Mouse (Mus musculus): ENCODE results near the gene Ptprd. TPM values are rescaled to one million over a fixed set of nuclear protein-coding genes. Genes with fewer than 3 reads are reported as not detected.

Ptprd gene
- polyA plus RNA-seq, 1 experiment from 2014 or later: 30.4 TPM

DNA sequence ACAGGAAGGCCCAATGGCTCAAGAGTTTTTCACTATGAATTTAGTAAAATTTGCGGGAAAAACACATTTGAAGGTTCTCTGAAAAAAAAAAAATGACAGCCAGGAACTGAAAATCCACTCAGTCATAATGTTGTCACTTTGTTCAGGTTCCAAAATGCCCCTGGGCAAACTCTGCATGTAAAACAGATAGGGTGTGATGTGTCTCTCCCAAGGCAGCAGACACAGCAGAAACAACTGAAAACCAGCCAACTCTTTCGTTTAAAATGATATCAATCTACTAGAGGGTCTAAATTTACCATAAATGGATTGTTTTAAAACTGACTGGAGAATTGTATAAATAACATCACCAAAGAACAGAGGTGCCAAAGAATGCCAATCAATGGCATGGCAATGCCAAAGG, 1925.7 kb downstream of the Ptprd start:
- no peak overlapping the region for H3K4me3 ChIP-seq (ENCODE audit: low read depth, low read length)
- H3K27ac ChIP-seq (ENCODE audit: low read length): no peak overlapping the region
- ATAC-seq (ENCODE audit: insufficient number of reproducible peaks, insufficient read depth, low FRiP score, low read depth): no peak

DNA sequence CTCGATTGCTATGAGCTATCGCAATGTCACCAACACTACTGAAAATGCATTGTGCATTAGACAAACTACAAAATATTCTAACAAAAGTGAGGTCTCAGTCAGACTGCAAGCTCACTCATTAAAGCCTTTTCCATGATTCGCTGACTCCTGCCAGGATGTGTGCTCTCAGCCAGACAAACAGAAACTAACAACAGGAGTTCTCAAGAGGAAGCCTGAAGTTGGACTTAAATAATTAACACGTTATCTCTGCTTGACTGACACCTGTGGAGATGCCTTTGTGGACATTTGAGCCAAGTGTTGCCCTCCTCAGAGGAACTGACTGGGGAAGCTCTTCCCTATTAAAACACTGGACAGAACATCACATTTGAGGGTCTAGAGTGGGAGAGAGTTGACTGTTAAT, 1928.9 kb downstream of the Ptprd start:
- Histone ChIP-seq H3K9ac (replicated peaks; ENCODE audit: low read depth, low read length) (no peak overlapping the region), H3K4me3 (ENCODE audit: low read depth, low read length) (no peak overlapping the region), H3K27ac (ENCODE audit: low read length) (no peak overlapping the region), H3K9me3 (ENCODE audit: control insufficient read depth, low read depth, low read length) (no peaks in the 10 kb centered on the region), H3K36me3 (ENCODE audit: control insufficient read depth, insufficient read depth, low read length) (no peaks in the 10 kb centered on the region), H3K4me2 (replicated peaks; ENCODE audit: low read depth, low read length) (no peak overlapping the region), H3K4me1 (ENCODE audit: control insufficient read depth, insufficient read depth, low read length) (no peaks in the 10 kb centered on the region), H3K27me3 (ENCODE audit: control insufficient read depth, insufficient read depth, low read length) (no peaks in the 10 kb centered on the region)
- ATAC-seq (ENCODE audit: insufficient number of reproducible peaks, insufficient read depth, low FRiP score, low read depth): no peak
- WGBS: 65% methylated on average over 4 of the region's 4 CpGs

More for the DNA sequence above, 1925.7 kb downstream of the Ptprd start:
- Histone ChIP-seq H3K4me1 (ENCODE audit: control insufficient read depth, insufficient read depth, low read length) (no peaks in the 10 kb centered on the region), H3K36me3 (ENCODE audit: control insufficient read depth, insufficient read depth, low read length) (no peaks in the 10 kb centered on the region), H3K9me3 (ENCODE audit: control insufficient read depth, low read depth, low read length) (no peaks in the 10 kb centered on the region), H3K9ac (replicated peaks; ENCODE audit: low read depth, low read length) (no peak overlapping the region), H3K4me2 (replicated peaks; ENCODE audit: low read depth, low read length) (no peak overlapping the region), H3K27me3 (ENCODE audit: control insufficient read depth, insufficient read depth, low read length) (no peaks in the 10 kb centered on the region)
- WGBS: 52% methylated on average over 2 of the region's 2 CpGs

DNA sequence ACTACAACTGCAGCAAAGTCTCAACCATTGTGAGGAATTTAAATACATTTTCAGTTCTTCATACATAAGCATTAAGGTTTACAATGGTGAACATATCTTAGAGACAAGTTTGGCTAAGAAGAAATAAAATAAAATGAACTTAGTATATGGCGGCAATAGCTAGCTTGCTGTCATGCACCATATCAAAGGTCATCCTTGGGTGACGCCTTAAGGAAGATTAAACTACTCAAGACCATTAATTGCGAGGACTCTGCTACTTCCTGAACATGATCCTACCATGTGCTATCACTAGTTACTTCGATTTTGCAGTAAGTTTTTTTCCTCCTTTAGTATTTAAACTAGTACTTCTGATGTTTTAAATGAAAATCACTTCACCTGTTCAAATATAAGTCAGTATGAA, 1949.0 kb downstream of the Ptprd start:
- no peaks in the 10 kb centered on the region for H3K36me3 ChIP-seq (ENCODE audit: control insufficient read depth, insufficient read depth, low read length)
- 92% methylated on average over 4 of the region's 4 CpGs for WGBS
- no peaks in the 10 kb centered on the region for H3K27me3 ChIP-seq (ENCODE audit: control insufficient read depth, insufficient read depth, low read length)

DNA sequence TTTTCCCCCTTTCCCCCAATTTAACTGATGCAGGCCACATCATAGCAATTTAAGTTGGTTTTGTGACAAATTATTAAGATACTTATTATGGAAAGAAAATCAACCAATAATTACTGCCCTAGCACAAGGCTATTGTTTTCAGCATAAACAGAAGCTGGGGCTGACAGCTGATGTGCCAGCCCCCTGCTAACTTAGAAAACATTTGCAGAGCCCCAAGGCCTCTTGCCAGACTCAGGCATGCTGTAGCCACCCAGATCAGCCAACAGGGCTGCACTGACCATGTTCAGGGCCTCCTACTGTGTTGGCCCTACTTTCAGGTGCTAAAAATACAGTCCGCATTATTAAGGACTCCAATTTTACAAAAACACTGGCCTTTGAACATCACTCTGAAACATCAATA, 1951.1 kb downstream of the Ptprd start:
- no peaks in the 10 kb centered on the region for H3K9me3 ChIP-seq (ENCODE audit: control insufficient read depth, low read depth, low read length)
- H3K4me2 ChIP-seq (replicated peaks; ENCODE audit: low read depth, low read length): no peak overlapping the region
- H3K4me1 ChIP-seq (ENCODE audit: control insufficient read depth, insufficient read depth, low read length): no peaks in the 10 kb centered on the region
- H3K36me3 ChIP-seq (ENCODE audit: control insufficient read depth, insufficient read depth, low read length): no peaks in the 10 kb centered on the region
- H3K27ac ChIP-seq (ENCODE audit: low read length): no peak overlapping the region
- no peak overlapping the region for H3K4me3 ChIP-seq (ENCODE audit: low read depth, low read length)
- no peak for ATAC-seq (ENCODE audit: insufficient number of reproducible peaks, insufficient read depth, low FRiP score, low read depth)
- 93% methylated on average over 1 of the region's 1 CpGs for WGBS
- no peak overlapping the region for H3K9ac ChIP-seq (replicated peaks; ENCODE audit: low read depth, low read length)
- no peaks in the 10 kb centered on the region for H3K27me3 ChIP-seq (ENCODE audit: control insufficient read depth, insufficient read depth, low read length)

More for the DNA sequence above, 1949.0 kb downstream of the Ptprd start:
- Histone ChIP-seq H3K4me1 (ENCODE audit: control insufficient read depth, insufficient read depth, low read length) (no peaks in the 10 kb centered on the region), H3K4me3 (ENCODE audit: low read depth, low read length) (no peak overlapping the region), H3K9me3 (ENCODE audit: control insufficient read depth, low read depth, low read length) (no peaks in the 10 kb centered on the region), H3K9ac (replicated peaks; ENCODE audit: low read depth, low read length) (no peak overlapping the region), H3K27ac (ENCODE audit: low read length) (no peak overlapping the region), H3K4me2 (replicated peaks; ENCODE audit: low read depth, low read length) (no peak overlapping the region)
- no peak for ATAC-seq (ENCODE audit: insufficient number of reproducible peaks, insufficient read depth, low FRiP score, low read depth)

DNA sequence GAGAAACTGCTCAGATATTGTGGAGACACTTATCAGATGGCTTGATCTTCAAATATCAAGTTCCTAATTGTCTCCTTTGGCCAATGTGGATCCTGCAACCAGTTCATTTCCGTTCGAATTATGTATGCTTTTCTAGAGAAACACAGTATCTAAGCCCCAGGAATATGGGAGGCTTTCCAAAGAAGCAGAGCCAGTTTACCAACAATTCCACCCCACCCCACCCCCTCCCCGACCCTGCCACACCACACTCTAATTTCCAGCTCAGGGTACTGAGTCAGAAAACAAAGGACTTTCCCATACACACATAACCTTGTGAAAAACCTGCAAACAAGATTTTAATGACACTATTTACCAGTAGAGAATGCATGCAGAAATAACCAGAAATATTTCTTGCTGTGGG, 1951.5 kb downstream of the Ptprd start:
- no peak overlapping the region for H3K4me2 ChIP-seq (replicated peaks; ENCODE audit: low read depth, low read length)
- no peak overlapping the region for H3K9ac ChIP-seq (replicated peaks; ENCODE audit: low read depth, low read length)
- H3K4me3 ChIP-seq (ENCODE audit: low read depth, low read length): no peak overlapping the region
- ATAC-seq (ENCODE audit: insufficient number of reproducible peaks, insufficient read depth, low FRiP score, low read depth): no peak
- H3K27me3 ChIP-seq (ENCODE audit: control insufficient read depth, insufficient read depth, low read length): no peaks in the 10 kb centered on the region
- no peaks in the 10 kb centered on the region for H3K36me3 ChIP-seq (ENCODE audit: control insufficient read depth, insufficient read depth, low read length)
- 68% methylated on average over 3 of the region's 3 CpGs for WGBS
- no peak overlapping the region for H3K27ac ChIP-seq (ENCODE audit: low read length)
- H3K4me1 ChIP-seq (ENCODE audit: control insufficient read depth, insufficient read depth, low read length): no peaks in the 10 kb centered on the region
- H3K9me3 ChIP-seq (ENCODE audit: control insufficient read depth, low read depth, low read length): no peaks in the 10 kb centered on the region

DNA sequence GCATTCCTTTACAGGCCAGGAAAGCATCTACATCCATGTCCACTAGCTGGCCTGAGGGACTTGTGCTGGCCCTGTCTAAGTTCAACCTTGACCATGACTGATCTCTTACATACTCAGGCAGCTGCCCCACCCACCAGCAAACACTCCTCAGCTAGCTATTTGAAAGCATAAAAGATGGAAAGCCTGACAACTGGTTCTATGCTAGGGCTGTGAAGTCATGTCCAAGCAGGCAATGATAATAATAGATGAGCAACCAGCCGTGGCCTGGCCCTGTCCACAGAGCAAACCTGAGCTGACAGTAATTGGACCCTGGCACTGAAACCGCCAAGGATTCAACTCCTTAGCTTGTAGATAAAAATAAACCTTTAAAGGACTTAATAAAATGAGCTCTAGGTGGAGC, 1952.1 kb downstream of the Ptprd start:
- H3K9ac ChIP-seq (replicated peaks; ENCODE audit: low read depth, low read length): no peak overlapping the region
- no peaks in the 10 kb centered on the region for H3K36me3 ChIP-seq (ENCODE audit: control insufficient read depth, insufficient read depth, low read length)
- no peaks in the 10 kb centered on the region for H3K4me1 ChIP-seq (ENCODE audit: control insufficient read depth, insufficient read depth, low read length)
- no peaks in the 10 kb centered on the region for H3K27me3 ChIP-seq (ENCODE audit: control insufficient read depth, insufficient read depth, low read length)
- no peak overlapping the region for H3K4me2 ChIP-seq (replicated peaks; ENCODE audit: low read depth, low read length)
- ATAC-seq (ENCODE audit: insufficient number of reproducible peaks, insufficient read depth, low FRiP score, low read depth): no peak
- no peak overlapping the region for H3K27ac ChIP-seq (ENCODE audit: low read length)
- no peak overlapping the region for H3K4me3 ChIP-seq (ENCODE audit: low read depth, low read length)
- WGBS: 52% methylated on average over 2 of the region's 2 CpGs
- no peaks in the 10 kb centered on the region for H3K9me3 ChIP-seq (ENCODE audit: control insufficient read depth, low read depth, low read length)

DNA sequence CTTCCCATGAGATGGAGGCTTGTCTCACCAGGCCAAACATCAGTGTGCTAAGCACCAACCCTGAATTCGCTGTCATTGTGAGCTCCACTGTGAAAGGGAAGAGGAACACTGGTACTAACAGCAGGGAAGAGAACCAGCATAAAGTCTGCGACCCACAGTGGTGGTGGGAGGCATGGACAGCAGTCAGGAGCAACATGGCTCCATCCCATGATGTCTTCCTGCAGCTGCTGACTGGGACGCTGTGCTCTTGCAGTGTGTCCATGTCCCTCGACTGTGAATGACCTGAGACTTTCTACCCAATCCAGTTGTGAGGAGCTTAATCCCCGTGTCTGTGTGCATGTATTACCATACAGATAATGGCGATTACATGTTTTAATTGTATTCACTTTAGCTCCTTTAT, 1967.4 kb downstream of the Ptprd start:
- WGBS: 86% methylated on average over 6 of the region's 6 CpGs
- no peak for ATAC-seq (ENCODE audit: insufficient number of reproducible peaks, insufficient read depth, low FRiP score, low read depth)

DNA sequence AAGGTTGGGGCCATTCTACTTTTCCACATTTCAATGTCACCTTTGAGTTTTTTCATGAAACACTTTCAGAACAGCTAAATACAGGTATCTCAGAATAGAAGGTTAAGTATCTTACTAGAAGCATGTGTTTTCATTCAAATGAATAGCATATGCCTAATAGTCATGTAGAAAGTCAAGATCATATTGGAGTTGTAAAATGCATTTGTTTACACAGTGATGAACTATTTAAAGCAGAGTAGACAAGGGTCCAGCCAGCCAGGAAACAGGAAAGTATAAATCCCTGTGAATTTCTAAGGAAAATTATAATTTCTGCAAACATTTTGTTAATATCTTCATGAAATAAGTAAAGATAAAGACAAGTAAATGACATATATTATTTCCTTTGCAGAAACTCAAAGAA, 1970.2 kb downstream of the Ptprd start:
- Histone ChIP-seq H3K9ac (replicated peaks; ENCODE audit: low read depth, low read length) (no peak overlapping the region), H3K4me1 (ENCODE audit: control insufficient read depth, insufficient read depth, low read length) (no peaks in the 10 kb centered on the region), H3K4me3 (ENCODE audit: low read depth, low read length) (no peak overlapping the region), H3K27me3 (ENCODE audit: control insufficient read depth, insufficient read depth, low read length) (no peaks in the 10 kb centered on the region), H3K36me3 (ENCODE audit: control insufficient read depth, insufficient read depth, low read length) (no peaks in the 10 kb centered on the region), H3K27ac (ENCODE audit: low read length) (no peak overlapping the region), H3K4me2 (replicated peaks; ENCODE audit: low read depth, low read length) (no peak overlapping the region), H3K9me3 (ENCODE audit: control insufficient read depth, low read depth, low read length) (no peaks in the 10 kb centered on the region)
- no peak for ATAC-seq (ENCODE audit: insufficient number of reproducible peaks, insufficient read depth, low FRiP score, low read depth)

More for the DNA sequence above, 1967.4 kb downstream of the Ptprd start:
- Histone ChIP-seq H3K9me3 (ENCODE audit: control insufficient read depth, low read depth, low read length) (no peaks in the 10 kb centered on the region), H3K4me1 (ENCODE audit: control insufficient read depth, insufficient read depth, low read length) (no peaks in the 10 kb centered on the region), H3K27ac (ENCODE audit: low read length) (no peak overlapping the region), H3K27me3 (ENCODE audit: control insufficient read depth, insufficient read depth, low read length) (no peaks in the 10 kb centered on the region), H3K36me3 (ENCODE audit: control insufficient read depth, insufficient read depth, low read length) (no peaks in the 10 kb centered on the region), H3K9ac (replicated peaks; ENCODE audit: low read depth, low read length) (no peak overlapping the region), H3K4me2 (replicated peaks; ENCODE audit: low read depth, low read length) (no peak overlapping the region), H3K4me3 (ENCODE audit: low read depth, low read length) (no peak overlapping the region)

DNA sequence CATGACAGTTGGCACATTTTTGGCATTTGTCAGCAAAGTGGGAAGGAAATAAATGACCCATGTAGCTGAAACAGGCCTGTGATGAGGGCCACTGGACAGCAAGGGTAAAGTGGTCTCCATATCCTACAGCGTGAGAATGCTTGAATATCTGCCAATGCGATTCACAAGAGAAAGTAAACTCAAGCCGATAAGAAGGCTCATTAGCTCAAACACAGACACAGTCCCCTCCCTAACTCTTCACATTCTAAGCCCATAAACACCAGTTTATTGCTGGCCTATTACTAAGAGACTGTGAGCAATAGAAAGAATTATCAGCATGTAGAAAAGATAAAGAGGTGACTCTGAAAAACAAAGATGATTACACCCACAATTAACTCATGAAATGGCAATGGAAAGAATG, 1970.6 kb downstream of the Ptprd start:
- Histone ChIP-seq H3K27me3 (ENCODE audit: control insufficient read depth, insufficient read depth, low read length) (no peaks in the 10 kb centered on the region), H3K9me3 (ENCODE audit: control insufficient read depth, low read depth, low read length) (no peaks in the 10 kb centered on the region), H3K4me1 (ENCODE audit: control insufficient read depth, insufficient read depth, low read length) (no peaks in the 10 kb centered on the region), H3K36me3 (ENCODE audit: control insufficient read depth, insufficient read depth, low read length) (no peaks in the 10 kb centered on the region), H3K9ac (replicated peaks; ENCODE audit: low read depth, low read length) (no peak overlapping the region), H3K27ac (ENCODE audit: low read length) (no peak overlapping the region), H3K4me3 (ENCODE audit: low read depth, low read length) (no peak overlapping the region), H3K4me2 (replicated peaks; ENCODE audit: low read depth, low read length) (no peak overlapping the region)
- 52% methylated on average over 3 of the region's 3 CpGs for WGBS
- no peak for ATAC-seq (ENCODE audit: insufficient number of reproducible peaks, insufficient read depth, low FRiP score, low read depth)

Measured in stomach, embryonic 14.5 days (tissue).